Mouse (Mus musculus) kidney, embryonic 14.5 days (tissue): Measurements from ENCODE around the gene Frmd4a. TPM values are rescaled to one million over a fixed set of nuclear protein-coding genes. Genes with fewer than 3 reads are reported as not detected.

Source experiments
- ATAC-seq: fragments of 200-750 bp; cut with Nextera tagmentation; 2 replicates; pipeline ENCODE4 v1.8.0; 2017; ENCODE audit warnings: moderate number of reproducible peaks, mild to moderate bottlenecking, moderate TSS enrichment, moderate library complexity; ENCODE audit not compliant: low FRiP score, low TSS enrichment
- H3K27ac ChIP-seq: fragments of 300-500 bp; sonication (generic); 2 replicates; pipeline ENCODE4 v1.5.1; 2014; ENCODE audit warnings: low read depth, mild to moderate bottlenecking, low read length, moderate library complexity, mixed read lengths
- H3K27me3 ChIP-seq: fragments of 300-500 bp; sonication (generic); 2 replicates; pipeline ENCODE4 v1.6.1; 2014; ENCODE audit warnings: mild to moderate bottlenecking, low read length; ENCODE audit not compliant: control insufficient read depth, insufficient read depth
- H3K36me3 ChIP-seq: fragments of 300-500 bp; sonication (generic); 2 replicates; pipeline ENCODE4 v1.6.1; 2014; ENCODE audit warnings: low read length, mixed read lengths; ENCODE audit not compliant: control insufficient read depth, insufficient read depth
- H3K4me1 ChIP-seq: fragments of 300-500 bp; sonication (generic); 2 replicates; pipeline ENCODE4 v1.6.1; 2014; ENCODE audit warnings: low read length, mixed read lengths; ENCODE audit not compliant: control insufficient read depth, insufficient read depth
- H3K4me2 ChIP-seq: fragments of 300-500 bp; sonication (generic); replicated peaks from 2 replicates; pipeline ENCODE4 v1.6.1; 2014; ENCODE audit warnings: low read depth, mild to moderate bottlenecking, low read length
- H3K4me3 ChIP-seq: fragments of 300-500 bp; sonication (generic); 2 replicates; pipeline ENCODE4 v1.5.1; 2014; ENCODE audit warnings: mild to moderate bottlenecking, low read length
- H3K9ac ChIP-seq: fragments of 300-500 bp; sonication (generic); 2 replicates; pipeline ENCODE4 v1.6.1; 2014; ENCODE audit warnings: low read depth, mild to moderate bottlenecking, low read length, moderate library complexity
- H3K9me3 ChIP-seq: fragments of 300-500 bp; sonication (generic); 2 replicates; pipeline ENCODE4 v1.6.1; 2016; ENCODE audit warnings: low read length; ENCODE audit not compliant: control insufficient read depth
- WGBS: fragments of 180-500 bp; shearing (Covaris S2); extraction: QIAGEN DNeasy Blood & Tissue Kit; methylation state at CpG from one replicate; pipeline ENCODE4 v1.1.7; 2014; 5-methylcytosine and 5-hydroxymethylcytosine counted together
- polyA plus RNA-seq: library from polyadenylated mRNA; unstranded; fragments of >200 nt; fragmentation: Nextera tagmentation; extraction: Ambion mirVana; gene quantifications from 2 replicates; pipeline ENCODE4 v1.2.1, GENCODE M21; 2014

Gene Frmd4a
- polyA plus RNA-seq, 1 experiment from 2014 or later = 39.2 TPM

DNA sequence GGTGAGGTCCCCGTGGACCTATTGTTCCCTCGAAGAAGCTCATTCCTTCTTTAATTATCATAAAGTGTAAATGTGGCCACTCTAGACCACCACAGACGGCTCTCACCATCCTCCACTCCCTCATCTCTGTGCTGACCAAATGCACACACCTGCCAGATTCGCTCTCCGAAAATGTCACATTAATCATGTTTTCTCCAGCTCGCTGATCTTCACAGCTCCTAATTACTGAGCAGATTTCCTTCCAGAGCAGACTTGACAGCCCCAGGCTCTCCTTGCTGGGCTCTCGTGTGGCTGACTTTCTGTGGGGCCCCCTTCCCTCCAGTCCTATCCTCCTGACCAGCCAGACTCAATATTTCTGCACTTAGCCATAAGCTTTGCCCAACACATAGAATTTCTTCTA is 191.7 kb downstream of the Frmd4a start:
- Histone ChIP-seq H3K9ac (no peak overlapping the region), H3K27me3 (no peaks in the 10 kb centered on the region), H3K4me2 (no peak overlapping the region)

DNA sequence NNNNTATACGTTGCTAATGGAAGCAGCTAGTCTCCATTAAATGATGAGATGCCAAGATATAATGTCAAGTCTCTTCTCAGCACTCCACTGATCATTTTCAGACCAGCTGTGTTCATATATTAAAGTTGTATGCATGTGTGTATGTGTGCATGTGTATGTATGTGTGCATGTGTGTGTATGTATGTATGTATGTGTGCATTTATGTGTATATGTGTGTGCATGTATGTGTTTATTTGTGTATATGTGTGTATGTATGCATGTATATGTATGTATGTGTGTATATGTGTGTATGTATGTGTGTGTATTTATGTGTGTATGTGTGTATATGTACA is 204.9 kb downstream of the Frmd4a start:
- H3K27ac ChIP-seq = no peak overlapping the region
- ATAC-seq = 0 out of 2 replicates have a peak, but pooled peaks have one; percentile 20
- H3K4me1 ChIP-seq = peaks cover 5% of the 10 kb centered on the region; the same call in 1 of the 2 replicates
- H3K27me3 ChIP-seq = no peaks in the 10 kb centered on the region
- H3K4me2 ChIP-seq = no peak overlapping the region
- H3K9me3 ChIP-seq = no peaks in the 10 kb centered on the region
- no peaks in the 10 kb centered on the region for H3K36me3 ChIP-seq
- no peak overlapping the region for H3K4me3 ChIP-seq
- 7% methylated on average over 1 of the region's 1 CpGs for WGBS
- H3K9ac ChIP-seq = no peak overlapping the region

More for the DNA sequence above, 191.7 kb downstream of the Frmd4a start:
- H3K27ac ChIP-seq = no peak overlapping the region
- no peak overlapping the region for H3K4me3 ChIP-seq
- no peaks in the 10 kb centered on the region for H3K9me3 ChIP-seq
- 36% methylated on average over 7 of the region's 7 CpGs for WGBS
- no peak for ATAC-seq
- H3K36me3 ChIP-seq = no peaks in the 10 kb centered on the region
- 0 out of 2 replicates have a peak, but pooled peaks cover 2% of the 10 kb centered on the region for H3K4me1 ChIP-seq

DNA sequence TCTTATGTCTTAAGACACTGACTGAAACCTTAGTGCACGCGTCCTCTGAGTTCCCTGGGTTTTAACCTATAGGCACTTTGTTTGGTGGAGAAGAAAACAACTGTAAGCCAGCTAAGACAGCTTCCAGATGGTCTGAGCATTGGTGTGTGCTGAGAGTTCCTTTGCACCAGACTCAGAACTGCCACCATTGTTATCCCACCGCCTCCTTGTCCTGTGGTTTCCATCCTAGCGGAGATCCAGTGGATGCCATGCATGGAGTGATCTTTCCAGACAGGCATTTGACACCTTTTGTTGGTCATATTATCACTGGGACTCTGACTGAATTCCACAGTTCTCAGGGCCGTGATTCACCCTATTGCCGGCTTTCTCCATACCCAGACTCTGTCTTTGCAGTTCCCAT is 205.8 kb downstream of the Frmd4a start:
- Histone ChIP-seq H3K4me2 (no peak overlapping the region), H3K9me3 (no peaks in the 10 kb centered on the region), H3K27me3 (no peaks in the 10 kb centered on the region), H3K9ac (no peak overlapping the region), H3K27ac (no peak overlapping the region), H3K4me1 (peaks cover 5% of the 10 kb centered on the region; the same call in 1 of the 2 replicates), H3K36me3 (no peaks in the 10 kb centered on the region), H3K4me3 (no peak overlapping the region)
- no peak for ATAC-seq
- 96% methylated on average over 6 of the region's 6 CpGs for WGBS

DNA sequence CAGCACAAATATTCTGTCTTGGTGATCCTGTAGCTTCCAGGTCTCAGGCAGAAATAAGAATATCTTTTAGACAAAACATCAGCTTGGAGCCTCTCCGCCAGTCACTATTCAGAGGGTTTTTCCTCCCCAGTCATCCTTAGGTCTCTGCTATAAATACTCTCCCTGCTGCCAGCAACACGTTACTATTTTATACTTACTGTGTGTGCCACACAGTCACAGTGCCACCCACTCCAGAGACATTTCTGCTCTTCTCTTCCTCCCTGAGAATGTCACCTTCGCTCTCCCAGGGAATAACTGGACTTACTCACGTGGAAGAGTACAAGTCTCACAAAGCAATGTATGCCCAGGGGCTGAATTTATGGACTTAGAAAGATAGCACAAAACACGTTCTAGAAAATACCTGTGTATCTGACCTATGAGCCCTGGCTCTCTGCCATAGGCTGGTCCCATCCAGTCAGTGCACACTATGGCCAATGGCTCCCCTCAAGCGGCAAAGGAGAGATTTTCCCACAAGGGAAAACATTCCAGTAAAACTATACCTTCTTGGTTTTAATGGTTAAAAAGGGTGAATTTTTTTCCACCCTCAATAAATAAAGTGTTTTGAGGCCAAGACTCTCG is 209.5 kb downstream of the Frmd4a start:
- H3K4me2 ChIP-seq = no peak overlapping the region
- no peaks in the 10 kb centered on the region for H3K9me3 ChIP-seq
- no peak for ATAC-seq
- H3K27ac ChIP-seq = no peak overlapping the region
- H3K4me3 ChIP-seq = no peak overlapping the region
- H3K36me3 ChIP-seq = no peaks in the 10 kb centered on the region
- H3K27me3 ChIP-seq = no peaks in the 10 kb centered on the region
- peaks cover 5% of the 10 kb centered on the region; the same call in 1 of the 2 replicates for H3K4me1 ChIP-seq
- WGBS = 69% methylated on average over 7 of the region's 7 CpGs
- no peak overlapping the region for H3K9ac ChIP-seq

DNA sequence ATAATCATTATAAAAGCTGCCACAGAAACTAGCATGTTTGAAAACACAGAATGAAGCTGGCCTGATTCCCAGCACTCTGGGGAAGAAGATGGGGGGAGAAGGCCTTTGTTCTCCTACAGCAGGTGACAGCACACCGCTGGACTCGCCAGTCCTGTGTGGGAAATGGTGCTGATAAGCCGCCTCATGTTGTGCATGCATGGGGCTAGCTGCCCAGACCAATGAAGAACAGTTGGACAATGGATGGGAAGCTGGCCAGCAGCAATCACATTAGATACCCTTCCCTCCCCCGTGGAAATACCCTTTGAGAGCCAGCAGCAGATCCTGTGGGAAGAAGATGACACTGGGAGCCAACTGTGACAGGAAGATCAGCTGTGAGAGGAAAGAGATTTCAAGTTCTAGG is 210.0 kb downstream of the Frmd4a start:
- Histone ChIP-seq H3K9ac (no peak overlapping the region), H3K4me1 (peaks cover 5% of the 10 kb centered on the region; the same call in 1 of the 2 replicates), H3K4me2 (no peak overlapping the region), H3K27me3 (no peaks in the 10 kb centered on the region), H3K4me3 (no peak overlapping the region), H3K27ac (no peak overlapping the region), H3K9me3 (no peaks in the 10 kb centered on the region), H3K36me3 (no peaks in the 10 kb centered on the region)
- 75% methylated on average over 4 of the region's 4 CpGs for WGBS
- ATAC-seq = no peak

DNA sequence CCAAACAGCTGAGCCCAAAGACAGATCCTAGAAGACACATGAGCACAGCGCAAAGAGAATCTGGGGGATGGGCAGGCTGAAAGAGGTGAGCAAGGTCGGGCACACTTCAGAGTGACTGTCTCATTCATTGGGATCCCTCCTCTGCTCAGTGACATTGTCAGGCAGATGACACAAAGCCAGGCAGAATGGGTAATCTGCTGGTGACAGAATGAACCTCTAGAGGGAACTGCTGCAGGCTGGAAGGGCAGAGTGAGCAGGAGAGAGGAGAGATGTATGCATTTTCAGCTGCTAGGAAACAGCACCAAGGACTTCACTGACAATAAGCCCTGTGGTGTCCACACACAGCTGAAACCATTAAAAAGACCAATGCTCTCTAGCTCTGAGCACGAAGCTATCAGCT is 211.0 kb downstream of the Frmd4a start:
- no peak overlapping the region for H3K27ac ChIP-seq
- ATAC-seq = no peak
- no peak overlapping the region for H3K9ac ChIP-seq
- H3K9me3 ChIP-seq = no peaks in the 10 kb centered on the region
- no peak overlapping the region for H3K4me2 ChIP-seq
- H3K36me3 ChIP-seq = no peaks in the 10 kb centered on the region
- 42% methylated on average over 3 of the region's 3 CpGs for WGBS
- H3K4me3 ChIP-seq = no peak overlapping the region
- H3K27me3 ChIP-seq = no peaks in the 10 kb centered on the region
- H3K4me1 ChIP-seq = peaks cover 14% of the 10 kb centered on the region

DNA sequence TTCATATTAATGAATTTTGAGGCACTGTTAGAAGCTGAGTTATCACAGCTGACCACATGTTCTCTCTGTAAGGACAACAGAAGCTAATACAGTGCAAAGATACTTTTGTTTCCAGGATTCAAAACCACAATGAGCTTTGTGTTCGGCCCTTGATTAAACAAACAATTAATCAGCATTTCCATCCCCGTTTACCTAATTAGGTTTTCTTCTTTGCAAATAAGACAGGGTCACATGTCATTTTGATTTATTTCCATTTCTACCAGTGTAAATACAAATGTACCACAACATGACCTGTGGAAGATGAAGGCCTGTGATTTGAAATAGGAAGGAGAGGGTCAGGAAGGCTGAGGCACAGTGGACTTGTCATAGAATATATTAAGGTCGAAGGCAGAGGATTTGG is 214.8 kb downstream of the Frmd4a start:
- H3K4me1 ChIP-seq = peaks cover 10% of the 10 kb centered on the region
- ATAC-seq = no peak
- H3K27me3 ChIP-seq = no peaks in the 10 kb centered on the region
- H3K9me3 ChIP-seq = no peaks in the 10 kb centered on the region
- no peak overlapping the region for H3K9ac ChIP-seq
- no peak overlapping the region for H3K4me2 ChIP-seq
- no peaks in the 10 kb centered on the region for H3K36me3 ChIP-seq
- WGBS = 55% methylated on average over 3 of the region's 3 CpGs
- H3K4me3 ChIP-seq = no peak overlapping the region
- no peak overlapping the region for H3K27ac ChIP-seq

DNA sequence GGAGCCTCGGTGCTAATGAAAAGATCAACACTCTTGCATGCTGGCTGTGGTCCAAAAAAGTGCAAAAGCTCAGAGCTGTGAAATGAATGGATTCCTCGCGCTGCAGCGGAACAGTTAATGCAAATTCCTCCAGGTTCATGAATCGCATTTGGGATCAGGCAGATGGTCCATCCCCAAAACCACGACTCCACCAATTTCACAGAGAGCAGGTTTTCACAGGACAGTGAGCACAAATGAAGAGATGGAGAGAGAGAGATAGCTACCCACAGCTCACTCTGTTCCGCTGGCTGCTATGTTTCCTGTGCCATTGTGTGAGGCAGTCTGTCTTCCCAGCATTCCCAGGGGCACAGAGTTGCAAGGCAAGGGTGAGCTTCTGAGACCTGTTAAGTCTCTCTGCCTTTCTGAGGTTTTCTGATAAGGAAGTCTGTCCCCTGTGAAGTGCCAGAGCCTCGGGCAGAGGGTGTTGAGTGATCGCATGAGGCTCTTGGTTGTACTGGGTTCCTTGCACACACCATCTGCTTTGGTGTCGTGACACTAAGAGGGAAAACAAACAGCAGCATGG is 215.3 kb downstream of the Frmd4a start:
- no peak overlapping the region for H3K4me3 ChIP-seq
- no peaks in the 10 kb centered on the region for H3K9me3 ChIP-seq
- H3K27me3 ChIP-seq = no peaks in the 10 kb centered on the region
- no peaks in the 10 kb centered on the region for H3K36me3 ChIP-seq
- peak overlapping the region; percentile 17; the same call in 1 of the 2 replicates for H3K4me2 ChIP-seq
- peak overlapping the region; percentile 24; the same call in 1 of the 2 replicates for H3K27ac ChIP-seq
- peaks cover 9% of the 10 kb centered on the region; the same call in 1 of the 2 replicates for H3K4me1 ChIP-seq
- no peak overlapping the region for H3K9ac ChIP-seq
- ATAC-seq = no peak
- 34% methylated on average over 10 of the region's 10 CpGs for WGBS

DNA sequence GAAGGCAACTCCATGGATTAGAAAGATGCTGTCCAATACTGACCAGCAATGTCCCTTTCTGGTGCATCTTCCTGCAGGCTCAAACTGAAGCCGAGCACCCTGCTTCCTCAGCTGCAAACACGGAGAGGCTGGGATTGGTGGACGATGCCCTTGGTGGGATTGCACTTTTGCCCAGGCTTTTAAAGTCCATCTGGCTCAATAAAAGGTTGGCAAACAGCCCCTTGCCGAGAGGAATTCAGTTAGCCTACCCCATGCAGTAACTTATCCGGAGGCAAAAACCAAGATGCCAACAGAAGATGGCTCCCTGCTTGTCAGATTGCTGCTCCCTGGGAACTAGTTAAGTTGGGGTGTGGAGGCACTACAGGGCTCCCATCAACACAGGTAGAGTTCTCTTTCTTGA is 220.2 kb downstream of the Frmd4a start:
- H3K4me1 ChIP-seq = peaks cover 9% of the 10 kb centered on the region; the same call in 1 of the 2 replicates
- H3K27me3 ChIP-seq = no peaks in the 10 kb centered on the region
- no peaks in the 10 kb centered on the region for H3K9me3 ChIP-seq
- no peak overlapping the region for H3K27ac ChIP-seq
- H3K9ac ChIP-seq = no peak overlapping the region
- 72% methylated on average over 5 of the region's 5 CpGs for WGBS
- ATAC-seq = no peak
- no peak overlapping the region for H3K4me2 ChIP-seq
- no peaks in the 10 kb centered on the region for H3K36me3 ChIP-seq
- no peak overlapping the region for H3K4me3 ChIP-seq
